Mouse (Mus musculus) yolk sac, embryonic 10.5 days (tissue): ENCODE measurements at regions not wholly inside any gene's neighbourhood (a gene's known extent, or its start where the extent isn't known, plus 50 kb on each side); places are given as distances from the start of the nearest gene placed in this dataset.

Experiments used
- DNase-seq: peaks from one replicate; pipeline ENCODE4 v3.0.0-alpha.2; 2017; ENCODE audit warnings: low spot score

GRCm38 (mm10) chr10:19188082-19188742 is 168.1 kb upstream of the Olig3 start:
- peak; percentile 52 for DNase-seq

- no peak for DNase-seq
Measured at GRCm38 (mm10) chr10:19187716-19188081, 168.6 kb upstream of the Olig3 start.

- DNase-seq = no peak
Measured at GRCm38 (mm10) chr10:19187084-19187615, 169.2 kb upstream of the Olig3 start.

DNA sequence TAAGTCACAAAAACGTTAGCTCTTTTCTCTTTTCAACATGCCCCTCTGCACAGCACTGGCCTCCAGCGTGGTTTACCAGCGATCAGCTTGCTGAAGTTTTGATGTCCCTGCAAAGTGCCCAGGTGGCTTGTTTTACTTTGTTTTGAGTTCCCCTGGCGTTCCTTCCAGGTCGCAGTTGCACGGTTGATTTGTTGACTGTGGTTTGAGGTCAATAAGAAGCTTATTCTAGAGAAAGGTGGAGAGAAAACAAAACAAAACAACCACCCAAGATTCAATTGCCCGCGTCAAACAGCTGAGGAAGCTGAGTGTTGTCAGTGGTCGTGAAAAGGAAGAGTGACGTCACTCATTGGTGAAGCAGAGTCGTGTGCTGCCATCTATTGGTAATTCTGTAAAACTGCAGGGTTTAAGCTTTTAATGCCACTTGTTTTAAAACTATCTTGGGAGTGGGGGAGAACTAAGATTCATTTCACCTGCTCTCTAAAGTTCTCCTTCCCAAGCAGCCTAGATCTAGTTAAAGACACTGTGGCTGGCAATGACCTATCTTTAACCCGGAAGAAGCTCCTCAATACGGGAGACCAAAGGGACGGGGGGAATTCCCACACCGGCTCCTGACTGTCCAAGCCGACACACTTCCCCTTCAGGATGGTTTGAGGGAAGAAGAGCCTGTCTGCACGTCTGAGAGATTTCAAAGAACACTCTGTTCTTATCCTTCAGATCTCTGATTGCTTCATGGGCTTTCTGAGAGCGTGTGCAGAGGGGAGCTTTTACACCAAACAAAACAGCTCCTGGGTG is 170.3 kb upstream of the Olig3 start:
- peak; percentile 54 for DNase-seq

DNA sequence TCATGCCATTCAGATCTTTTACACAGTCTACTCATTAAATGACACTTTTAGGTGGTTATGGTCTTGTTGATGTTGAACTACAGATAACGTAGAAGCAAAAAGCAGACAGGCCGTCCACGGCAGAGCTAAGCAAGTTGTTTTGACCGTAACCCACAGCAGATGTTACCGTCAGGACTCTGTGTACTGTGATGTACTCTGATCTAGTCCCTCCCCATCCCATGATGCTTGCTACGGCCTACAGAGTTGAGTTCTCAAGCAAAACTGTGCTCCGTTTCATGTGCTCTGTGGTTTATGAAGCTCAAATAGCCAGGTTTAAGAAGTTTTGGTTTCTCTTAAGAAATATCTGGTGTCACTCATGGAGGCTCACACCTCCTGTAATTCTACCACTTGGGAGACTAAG is 169.4 kb upstream of the Tnfaip3 start:
- no peak for DNase-seq

GRCm38 (mm10) chr10:19177895-19178294 is 162.4 kb upstream of the Tnfaip3 start:
- DNase-seq = no peak

DNA sequence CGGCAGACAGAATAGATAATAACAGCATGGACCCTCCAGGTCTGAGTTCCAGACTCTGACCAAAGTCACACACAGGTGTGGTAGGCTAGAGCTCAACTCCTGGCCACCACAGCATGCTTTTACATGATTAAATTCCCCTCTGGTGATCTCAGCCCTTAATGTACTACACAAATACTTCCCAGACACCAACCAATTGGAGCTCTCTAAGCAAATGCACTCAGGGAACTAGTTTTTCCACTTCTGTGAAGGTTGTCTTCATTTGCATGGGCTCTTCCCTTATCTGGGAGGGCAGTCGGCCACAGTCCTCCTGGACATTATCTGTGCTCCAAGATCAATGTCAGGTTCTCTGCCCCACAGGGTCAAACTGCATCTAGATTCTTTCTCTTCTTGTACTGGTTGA is 162.0 kb upstream of the Tnfaip3 start:
- no peak for DNase-seq

DNA sequence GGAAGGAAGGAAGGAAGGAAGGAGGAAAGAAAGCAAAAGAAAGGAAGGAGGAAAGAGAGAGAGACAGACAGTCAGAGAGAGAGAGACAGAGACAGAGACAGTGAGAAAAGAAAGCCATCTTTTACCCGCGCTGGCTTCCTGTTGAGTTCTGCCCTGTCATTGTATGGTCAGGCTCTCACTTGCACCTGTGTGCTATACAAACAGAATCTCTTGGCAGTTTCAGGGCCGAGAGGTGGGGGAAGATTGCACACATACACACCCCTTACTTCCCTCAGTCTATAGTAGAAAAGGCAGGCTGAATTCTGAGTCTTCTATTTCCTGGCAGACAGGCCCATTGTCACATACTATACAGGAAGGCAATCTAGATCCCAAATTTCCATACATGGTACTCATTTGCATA is 160.8 kb upstream of the Tnfaip3 start:
- no peak for DNase-seq

- DNase-seq = no peak
Measured at GRCm38 (mm10) chr10:19171834-19172233, 156.4 kb upstream of the Tnfaip3 start.

DNA sequence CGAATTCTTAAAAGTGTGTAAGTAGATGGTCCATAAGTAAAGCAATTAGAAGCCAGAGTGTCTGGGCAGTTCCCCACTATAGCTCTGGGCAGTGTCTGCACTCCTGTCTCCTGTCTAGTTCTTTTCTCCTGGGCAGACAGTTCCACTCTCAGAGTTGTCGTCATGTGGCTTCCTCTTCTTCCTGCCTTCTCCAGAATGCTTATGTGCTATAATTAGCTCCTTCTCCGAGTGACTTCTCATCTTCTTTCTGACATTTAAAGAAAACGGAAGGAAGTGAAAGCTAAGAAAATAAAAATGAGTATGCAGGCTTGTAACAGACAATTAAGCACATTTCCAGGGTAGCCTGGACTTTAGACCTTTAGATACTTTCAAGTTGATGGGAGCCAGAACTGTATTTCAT is 155.1 kb upstream of the Tnfaip3 start:
- DNase-seq = no peak

DNA sequence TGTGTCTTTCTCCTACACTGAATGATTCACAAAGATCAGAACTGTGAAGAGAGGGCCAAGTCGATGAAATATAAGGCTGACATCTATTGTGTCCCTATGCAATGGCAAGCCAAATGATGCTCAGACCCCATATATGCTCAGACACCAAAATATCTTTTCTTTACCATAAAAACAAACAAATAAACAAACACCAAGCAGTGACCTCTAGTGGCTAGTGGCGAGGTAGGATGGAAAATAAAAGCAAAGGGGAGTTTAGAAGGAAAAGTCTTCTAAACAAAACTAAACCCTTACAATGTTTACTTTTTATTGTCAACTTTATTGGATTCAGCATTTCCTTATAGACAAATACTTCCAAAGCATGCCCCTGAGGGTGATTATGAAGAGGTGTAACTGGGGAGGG is 153.8 kb upstream of the Tnfaip3 start:
- no peak for DNase-seq

GRCm38 (mm10) chr10:19168362-19168761 is 152.9 kb upstream of the Tnfaip3 start:
- no peak for DNase-seq

GRCm38 (mm10) chr10:19167641-19168271 is 152.3 kb upstream of the Tnfaip3 start:
- DNase-seq = peak; percentile 29

DNA sequence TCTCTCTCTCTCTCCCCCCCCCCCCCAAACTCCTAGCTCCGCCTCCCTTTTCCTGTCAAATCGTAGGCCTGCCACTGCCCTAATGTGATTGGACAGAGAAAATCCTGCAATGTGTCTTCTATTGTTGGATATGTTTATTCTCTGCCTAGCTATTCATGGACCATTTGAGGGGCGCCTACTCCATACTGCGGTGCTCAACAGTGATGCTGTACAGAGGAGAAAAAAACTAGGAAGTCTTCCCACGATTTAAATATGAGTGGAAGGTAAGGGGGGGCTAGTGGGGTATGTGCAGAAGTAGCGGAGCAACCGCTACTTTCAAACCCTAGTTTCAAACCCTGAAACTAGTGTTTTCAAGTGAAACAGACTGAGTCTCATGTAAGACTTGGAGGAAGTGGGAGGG is 151.6 kb upstream of the Tnfaip3 start:
- DNase-seq = no peak

- no peak for DNase-seq
Measured at GRCm38 (mm10) chr10:19162104-19162503, 146.6 kb upstream of the Tnfaip3 start.

GRCm38 (mm10) chr10:19161149-19161548 is 145.7 kb upstream of the Tnfaip3 start:
- no peak for DNase-seq

GRCm38 (mm10) chr10:19154041-19154440 is 138.6 kb upstream of the Tnfaip3 start:
- DNase-seq = no peak

DNA sequence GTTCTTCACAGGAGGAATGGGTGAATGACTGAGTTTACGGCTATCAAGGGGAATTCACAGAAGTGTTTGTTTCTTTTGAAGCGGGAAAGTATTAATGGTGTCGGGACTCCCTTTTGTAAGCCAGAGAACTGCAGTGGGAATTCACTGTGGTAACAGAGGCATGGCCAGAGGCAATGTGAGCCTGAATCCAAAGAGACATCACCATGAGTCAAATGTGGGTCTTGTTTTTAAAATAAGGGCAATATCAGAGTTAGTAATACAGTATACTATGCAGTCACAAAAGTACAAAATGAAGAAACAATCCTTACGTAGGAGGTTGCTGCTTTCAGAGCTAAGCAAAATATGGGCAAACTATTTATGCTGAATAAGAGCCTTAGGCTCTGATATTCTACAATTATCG is 137.3 kb upstream of the Tnfaip3 start:
- no peak for DNase-seq

DNA sequence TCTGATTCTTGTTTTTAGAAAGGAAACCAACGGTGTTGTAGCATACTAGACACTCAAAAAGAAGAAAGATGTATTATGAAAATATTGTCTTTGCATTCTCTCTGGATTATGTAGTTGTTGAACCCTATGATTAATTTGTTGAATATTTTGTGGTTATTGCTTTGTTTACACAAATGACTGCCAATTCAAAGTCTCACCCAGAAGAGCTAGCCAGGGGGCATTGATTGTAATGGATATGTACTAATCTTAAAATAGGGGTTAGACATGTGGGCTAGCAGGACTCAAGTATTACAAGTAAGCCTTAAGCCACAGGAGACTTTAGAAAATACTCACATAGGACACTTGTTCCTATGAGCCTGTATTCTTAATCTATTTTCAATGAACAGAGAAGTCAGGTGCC is 135.3 kb upstream of the Tnfaip3 start:
- DNase-seq = no peak

- DNase-seq = no peak
Measured at GRCm38 (mm10) chr10:19150005-19150404, 134.5 kb upstream of the Tnfaip3 start.

GRCm38 (mm10) chr10:19149196-19149869 is 133.9 kb upstream of the Tnfaip3 start:
- no peak for DNase-seq

GRCm38 (mm10) chr10:19141481-19141880 is 126.0 kb upstream of the Tnfaip3 start:
- DNase-seq = no peak
